8 mouse cellular contexts compared by ENCODE assay signal in genomic region chr4:106955729-106956712, GRCm38 (mm10). TPM values are rescaled to one million over a fixed set of nuclear protein-coding genes. Genes with fewer than 3 reads are reported as not detected.
A peak's percentile ranks its signal among the peaks of the same experiment; 100 is the strongest.
DNase-seq lines count a peak whose midpoint lies in the region; ATAC-seq and TF ChIP-seq lines count a peak whose summit lies in the region.

No protein-coding gene starts in this region.

- TF ChIP-seq CTCF in forebrain, postnatal 0 days (IDR thresholded peaks at IDR 0.05; ENCODE audit: low read depth) = no peak
- no peak for TF ChIP-seq CTCF in hindbrain, postnatal 0 days (IDR thresholded peaks at IDR 0.05; ENCODE audit: low read depth)

- peak; percentile 72 for ATAC-seq in forebrain, postnatal 0 days
- peak; percentile 61 for ATAC-seq in hindbrain, postnatal 0 days
- ATAC-seq in liver, embryonic 12.5 days = peak; percentile 70
- peak; percentile 26; the same call in 1 of the 2 replicates for ATAC-seq in neural tube, embryonic 13.5 days (ENCODE audit: low read depth)

- H3K4me2 ChIP-seq in forebrain, postnatal 0 days (ENCODE audit: low read depth) = peak overlapping the region; percentile 24; the same call in 1 of the 2 replicates
- H3K4me2 ChIP-seq in hindbrain, postnatal 0 days (ENCODE audit: low read depth, low read length) = no peak overlapping the region; the same call in 1 of the 2 replicates
- H3K4me2 ChIP-seq in liver, embryonic 12.5 days = peak overlapping the region; percentile 35
- H3K4me2 ChIP-seq in neural tube, embryonic 13.5 days = peak overlapping the region; percentile 30; the same call in 1 of the 2 replicates

- WGBS in forebrain, postnatal 0 days = 16% methylated on average over 19 of the region's 19 CpGs
- 23% methylated on average over 19 of the region's 19 CpGs for WGBS in hindbrain, postnatal 0 days
- 52% methylated on average over 19 of the region's 19 CpGs for WGBS in liver, embryonic 12.5 days (ENCODE audit: insufficient replicate concordance)
- 32% methylated on average over 19 of the region's 19 CpGs for WGBS in neural tube, embryonic 13.5 days

- peaks cover 34% of the 10 kb centered on the region for H3K4me1 ChIP-seq in forebrain, postnatal 0 days (ENCODE audit: insufficient read depth)
- H3K4me1 ChIP-seq in hindbrain, postnatal 0 days (ENCODE audit: insufficient read depth, low read length) = peaks cover 56% of the 10 kb centered on the region
- peaks cover 74% of the 10 kb centered on the region for H3K4me1 ChIP-seq in liver, embryonic 12.5 days
- peaks cover 93% of the 10 kb centered on the region for H3K4me1 ChIP-seq in neural tube, embryonic 13.5 days (replicated peaks)

- no peaks in the 10 kb centered on the region for H3K9me3 ChIP-seq in forebrain, postnatal 0 days (ENCODE audit: low read length)
- no peaks in the 10 kb centered on the region for H3K9me3 ChIP-seq in hindbrain, postnatal 0 days (ENCODE audit: low read length)
- H3K9me3 ChIP-seq in liver, embryonic 12.5 days (replicated peaks) = no peaks in the 10 kb centered on the region
- no peaks in the 10 kb centered on the region for H3K9me3 ChIP-seq in neural tube, embryonic 13.5 days

- no peaks in the 10 kb centered on the region for H3K36me3 ChIP-seq in forebrain, postnatal 0 days (ENCODE audit: insufficient read depth)
- no peaks in the 10 kb centered on the region for H3K36me3 ChIP-seq in hindbrain, postnatal 0 days (ENCODE audit: insufficient read depth, low read length)
- peaks cover 57% of the 10 kb centered on the region for H3K36me3 ChIP-seq in liver, embryonic 12.5 days
- no peaks in the 10 kb centered on the region for H3K36me3 ChIP-seq in neural tube, embryonic 13.5 days

- no peaks in the 10 kb centered on the region for H3K27me3 ChIP-seq in forebrain, postnatal 0 days (ENCODE audit: insufficient read depth, low read length)
- no peaks in the 10 kb centered on the region for H3K27me3 ChIP-seq in hindbrain, postnatal 0 days (ENCODE audit: insufficient read depth, low read length)
- H3K27me3 ChIP-seq in liver, embryonic 12.5 days (replicated peaks) = no peaks in the 10 kb centered on the region
- no peaks in the 10 kb centered on the region for H3K27me3 ChIP-seq in neural tube, embryonic 13.5 days

- no peak overlapping the region for H3K9ac ChIP-seq in forebrain, postnatal 0 days
- no peak overlapping the region for H3K9ac ChIP-seq in hindbrain, postnatal 0 days (replicated peaks; ENCODE audit: low read length)
- H3K9ac ChIP-seq in liver, embryonic 12.5 days = peak overlapping the region; percentile 19
- peak overlapping the region; percentile 38 for H3K9ac ChIP-seq in neural tube, embryonic 13.5 days

- no peak overlapping the region for H3K4me3 ChIP-seq in forebrain, postnatal 0 days (ENCODE audit: low read depth, low read length)
- H3K4me3 ChIP-seq in hindbrain, postnatal 0 days (ENCODE audit: low read length) = no peak overlapping the region
- H3K4me3 ChIP-seq in liver, embryonic 12.5 days = no peak overlapping the region
- H3K4me3 ChIP-seq in neural tube, embryonic 13.5 days = no peak overlapping the region

- DNase-seq in embryo, embryonic 11 days = peak; percentile 53
- DNase-seq in embryo, embryonic 10.5 days (ENCODE audit: low spot score) = no peak
- peak; percentile 55 for DNase-seq in brain, embryonic 18.5 days (ENCODE audit: low read depth, low spot score)
- DNase-seq in forebrain, postnatal 0 days = peak; percentile 77
- peak; percentile 66 for DNase-seq in hindbrain, postnatal 0 days (ENCODE audit: low spot score)
- no peak for DNase-seq in spleen, postnatal 10 days (ENCODE audit: low spot score in 2 of 2)

- peak overlapping the region; percentile 82 for H3K27ac ChIP-seq in forebrain, postnatal 0 days (ENCODE audit: low read depth, low read length)
- peak overlapping the region; percentile 57 for H3K27ac ChIP-seq in hindbrain, postnatal 0 days
- peak overlapping the region; percentile 23 for H3K27ac ChIP-seq in liver, embryonic 12.5 days
- H3K27ac ChIP-seq in neural tube, embryonic 13.5 days (replicated peaks) = peak overlapping the region; percentile 50

RNA-seq across cellular contexts. Expression of gene Ssbp3, which starts 45.5 kb away (rescaled TPM):
- total RNA-seq in forebrain, postnatal 0 days (2014; rRNA removed) = 113 and 137 TPM in 2 replicates
- 103 and 117 TPM in 2 replicates for polyA plus RNA-seq in forebrain, postnatal 0 days (2015; fragmentation: Nextera tagmentation; extraction: Ambion mirVana)
- 155 and 156 TPM in 2 replicates for total RNA-seq in hindbrain, postnatal 0 days (2014; rRNA removed)
- polyA plus RNA-seq in hindbrain, postnatal 0 days (2015; fragmentation: Nextera tagmentation; extraction: Ambion mirVana) = 102 and 108 TPM in 2 replicates
- polyA plus RNA-seq in liver, embryonic 12.5 days (2016; fragmentation: Nextera tagmentation; extraction: Ambion mirVana) = 98.6 and 118 TPM in 2 replicates
- polyA plus RNA-seq in neural tube, embryonic 13.5 days (2015; fragmentation: Nextera tagmentation; extraction: Ambion mirVana) = 186 and 191 TPM in 2 replicates

Comparison
In these comparisons a context has a peak if more than half of its experiments do, and no peak if none do; other contexts are left out.
1. DNase-seq: peak in embryo, embryonic 11 days (single experiment), brain, embryonic 18.5 days (single experiment), forebrain, postnatal 0 days (single experiment) and hindbrain, postnatal 0 days (single experiment); none in embryo, embryonic 10.5 days (single experiment) and spleen, postnatal 10 days (0 of 2).
2. H3K27ac ChIP-seq: peak in every context shown above with its lines; median percentile 82 in forebrain, postnatal 0 days; 57 in hindbrain, postnatal 0 days; 50 in neural tube, embryonic 13.5 days; 23 in liver, embryonic 12.5 days.
3. H3K9ac ChIP-seq: peak in liver, embryonic 12.5 days (single experiment) and neural tube, embryonic 13.5 days (single experiment); none in forebrain, postnatal 0 days (single experiment) and hindbrain, postnatal 0 days (single experiment).
4. Peak in every context shown above with its lines, with median percentiles within 50 percentile points of each other: ATAC-seq.